Mouse (Mus musculus) fibroblast of lung, adult 2 months (primary cell): ENCODE data around the gene Map1a.
A peak's percentile ranks its signal among the peaks of the same experiment; 100 is the strongest.

Experiments
- DNase-seq: peaks from one replicate; pipeline ENCODE4 v3.0.0-alpha.2; 2011; ENCODE audit warnings: low read depth

Gene Map1a

GRCm38 (mm10) chr2:121288901-121289729 is at the start of gene Map1a:
Gene Map1a (plus strand): TSS chr2:121289600.
- DNase-seq = peak; percentile 43

- DNase-seq = no peak
Measured at GRCm38 (mm10) chr2:121244099-121244498, 45.3 kb upstream of the Map1a start.

- DNase-seq = no peak
Measured at GRCm38 (mm10) chr2:121249758-121250157, 39.6 kb upstream of the Map1a start.

GRCm38 (mm10) chr2:121268446-121268845 is 21.0 kb upstream of the Map1a start:
- DNase-seq = no peak

- no peak for DNase-seq
Measured at GRCm38 (mm10) chr2:121270521-121271235, 18.7 kb upstream of the Map1a start.

GRCm38 (mm10) chr2:121271236-121271927 is 18.0 kb upstream of the Map1a start, which contains the start of gene Trp53bp1:
Gene Trp53bp1 (minus strand): TSS chr2:121271407.
- DNase-seq = peak; percentile 85

- no peak for DNase-seq
Measured at GRCm38 (mm10) chr2:121271928-121272516, 17.4 kb upstream of the Map1a start.

GRCm38 (mm10) chr2:121287850-121288249 is 1.6 kb upstream of the Map1a start:
- DNase-seq = no peak

- DNase-seq = no peak
Measured at GRCm38 (mm10) chr2:121289730-121290540, 535 bp downstream of the Map1a start.

GRCm38 (mm10) chr2:121292316-121293013 is 3.1 kb downstream of the Map1a start:
- no peak for DNase-seq

GRCm38 (mm10) chr2:121294182-121294581 is 4.8 kb downstream of the Map1a start:
- no peak for DNase-seq

GRCm38 (mm10) chr2:121294753-121295607 is 5.6 kb downstream of the Map1a start:
- peak; percentile 40 for DNase-seq

- peak; percentile 33 for DNase-seq
Measured at GRCm38 (mm10) chr2:121295608-121296571, 6.5 kb downstream of the Map1a start.

GRCm38 (mm10) chr2:121296754-121297231 is 7.4 kb downstream of the Map1a start:
- DNase-seq = no peak

- no peak for DNase-seq
Measured at GRCm38 (mm10) chr2:121297701-121298100, 8.3 kb downstream of the Map1a start.

GRCm38 (mm10) chr2:121298131-121298530 is 8.7 kb downstream of the Map1a start:
- DNase-seq = no peak

GRCm38 (mm10) chr2:121299471-121299870 is 10.1 kb downstream of the Map1a start:
- no peak for DNase-seq

GRCm38 (mm10) chr2:121300036-121300435 is 10.6 kb downstream of the Map1a start:
- no peak for DNase-seq
